Mouse (Mus musculus) gastrocnemius, adult 8-10 months (tissue): ENCODE measurements around the gene Prpf19. TPM values are rescaled to one million over a fixed set of nuclear protein-coding genes. Genes with fewer than 3 reads are reported as not detected.

ENCODE experiments used
- DNase-seq, 2 experiments: peaks; one replicate each; pipeline ENCODE4 v3.0.0; 2022; ENCODE audit warnings: low spot score in 2 of 2
- total RNA-seq, 4 experiments: library from RNA; stranded (reverse); gene quantifications; 2 replicates each; pipeline ENCODE4 v1.2.4; 2022

Prpf19 gene
- total RNA-seq, 4 experiments from 2014 or later: 151 to 188 (median 167) TPM

DNA sequence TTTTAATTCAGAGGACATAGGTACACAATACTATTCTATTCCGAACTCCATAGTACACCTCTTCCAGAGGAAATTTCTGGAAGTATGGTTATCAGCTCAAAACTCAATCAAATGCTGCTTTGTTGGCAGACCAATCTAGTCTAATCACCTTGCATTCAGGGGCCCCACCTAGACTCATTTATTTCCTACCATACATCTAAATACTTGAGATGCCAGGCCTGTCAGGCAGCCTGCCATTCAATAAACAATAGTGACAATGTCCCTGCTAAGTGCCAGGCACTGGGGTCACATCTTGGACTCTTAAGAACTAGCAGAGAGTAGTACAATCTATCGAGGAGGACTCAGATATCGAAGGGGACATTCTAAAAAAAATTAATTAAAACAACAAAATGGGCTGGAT lies 2.8 kb upstream of the Prpf19 start:
- no peak for DNase-seq

DNA sequence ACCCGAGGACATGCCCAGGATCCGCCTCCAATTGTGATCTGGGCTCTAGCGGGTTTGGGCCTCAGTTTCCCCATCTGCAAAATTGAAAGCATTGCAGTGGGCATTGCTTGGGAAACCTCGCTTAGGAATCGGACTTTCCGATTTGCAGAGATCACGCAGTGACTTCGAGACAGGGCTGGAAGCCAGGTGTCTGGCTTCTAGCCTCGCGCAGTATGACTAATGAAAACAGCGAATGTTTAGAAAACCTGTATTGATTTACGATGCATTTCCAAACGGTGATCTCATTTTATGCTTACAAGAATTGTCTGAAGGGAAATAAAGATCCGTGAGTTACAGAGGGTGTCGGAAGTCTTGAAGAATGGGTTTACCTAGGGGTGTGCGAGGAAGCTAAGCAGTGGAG lies 677 bp downstream of the Prpf19 start:
- no peak for DNase-seq

DNA sequence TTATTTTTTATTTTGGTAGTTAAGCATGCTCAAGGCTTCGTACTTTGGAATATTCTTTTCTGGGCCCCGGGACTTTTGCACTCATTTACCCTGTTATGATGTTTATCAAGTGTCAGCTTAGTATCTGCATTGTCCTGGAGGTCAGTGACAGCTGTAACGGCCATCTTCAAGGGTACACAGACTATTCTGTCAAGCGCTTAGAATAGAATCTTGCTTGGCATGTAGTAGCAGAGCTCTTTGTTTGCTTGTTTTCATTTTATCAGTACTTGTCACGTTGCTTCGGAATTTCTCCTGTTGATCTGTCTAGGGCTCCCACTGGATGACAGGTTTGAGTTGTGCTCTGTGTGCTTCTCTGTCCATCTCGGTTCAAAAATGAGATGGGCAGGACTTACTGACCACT lies 1.8 kb downstream of the Prpf19 start:
- DNase-seq: no peak

DNA sequence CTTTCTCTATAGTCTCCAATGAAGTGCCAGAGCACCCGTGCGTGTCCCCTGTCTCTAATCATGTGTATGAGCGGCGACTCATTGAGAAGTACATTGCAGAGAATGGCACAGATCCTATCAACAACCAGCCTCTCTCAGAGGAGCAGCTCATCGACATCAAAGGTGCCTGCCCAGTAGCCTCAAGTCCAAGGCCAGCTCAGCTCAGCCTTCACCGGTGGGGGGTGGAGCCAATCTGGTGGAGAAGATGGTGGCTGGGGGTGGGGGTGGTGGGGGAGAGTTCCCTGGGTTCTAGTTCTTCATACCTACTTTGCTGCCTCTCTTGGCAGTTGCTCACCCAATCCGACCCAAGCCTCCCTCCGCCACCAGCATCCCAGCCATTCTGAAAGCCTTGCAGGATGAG lies 2.5 kb downstream of the Prpf19 start:
- DNase-seq: no peak

DNA sequence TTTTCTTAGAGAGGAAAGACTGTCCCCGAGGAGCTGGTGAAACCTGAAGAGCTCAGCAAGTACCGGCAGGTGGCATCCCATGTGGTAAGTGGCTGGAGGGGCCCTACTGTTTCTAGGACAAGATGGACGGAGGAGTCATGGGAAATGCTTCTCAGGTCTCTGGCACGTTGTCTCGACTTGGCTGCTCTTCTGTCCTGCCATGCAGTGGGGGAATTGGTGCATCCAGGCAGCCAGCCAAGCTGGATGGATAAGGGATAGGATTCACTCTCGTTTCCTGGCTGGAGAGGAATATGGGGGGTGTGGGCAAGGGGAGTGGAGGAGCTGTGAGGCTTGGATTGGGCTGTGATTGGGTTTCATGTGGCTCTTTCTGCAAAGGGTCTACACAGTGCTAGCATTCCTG lies 5.3 kb downstream of the Prpf19 start:
- peak; percentile 51 to 70 for DNase-seq

DNA sequence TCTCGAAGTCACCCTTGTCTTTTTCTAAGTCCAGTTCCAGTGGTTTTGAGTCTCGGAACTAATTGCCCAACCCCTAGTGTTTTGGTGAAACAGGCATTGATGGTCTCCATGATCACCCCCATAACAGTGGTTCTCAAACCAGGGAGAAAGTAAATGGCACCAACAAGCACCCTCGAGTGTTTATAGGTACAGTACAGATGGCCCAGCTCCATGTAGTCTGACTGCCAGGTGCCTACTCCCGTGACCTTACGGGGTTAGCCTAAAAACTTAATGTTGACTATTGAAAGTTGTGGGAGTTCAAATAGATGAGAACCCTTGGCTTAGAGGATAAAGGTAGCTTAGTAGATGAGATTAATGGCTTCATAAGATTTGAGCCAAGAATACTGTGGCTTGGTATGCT lies 6.0 kb downstream of the Prpf19 start:
- no peak for DNase-seq

DNA sequence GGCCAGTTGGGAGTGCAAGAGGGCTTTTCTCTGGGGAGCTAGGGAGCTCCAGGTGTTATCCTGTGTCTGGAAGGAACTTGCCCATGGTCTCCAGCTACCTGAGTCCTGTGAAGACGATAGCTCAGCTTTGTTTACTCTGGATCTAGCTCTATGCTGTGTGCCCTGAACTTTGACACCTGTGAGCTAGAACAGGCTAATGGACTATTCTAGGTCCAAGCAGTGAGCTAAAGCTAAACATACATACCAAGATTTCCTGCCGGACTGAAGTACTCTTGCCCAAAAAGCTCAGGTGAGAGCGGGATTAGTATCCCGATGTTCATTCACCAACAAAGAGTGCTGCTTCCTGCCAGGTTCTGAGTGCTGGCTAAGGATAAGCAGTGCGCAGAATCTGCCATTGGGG lies 9.5 kb downstream of the Prpf19 start:
- DNase-seq: no peak

DNA sequence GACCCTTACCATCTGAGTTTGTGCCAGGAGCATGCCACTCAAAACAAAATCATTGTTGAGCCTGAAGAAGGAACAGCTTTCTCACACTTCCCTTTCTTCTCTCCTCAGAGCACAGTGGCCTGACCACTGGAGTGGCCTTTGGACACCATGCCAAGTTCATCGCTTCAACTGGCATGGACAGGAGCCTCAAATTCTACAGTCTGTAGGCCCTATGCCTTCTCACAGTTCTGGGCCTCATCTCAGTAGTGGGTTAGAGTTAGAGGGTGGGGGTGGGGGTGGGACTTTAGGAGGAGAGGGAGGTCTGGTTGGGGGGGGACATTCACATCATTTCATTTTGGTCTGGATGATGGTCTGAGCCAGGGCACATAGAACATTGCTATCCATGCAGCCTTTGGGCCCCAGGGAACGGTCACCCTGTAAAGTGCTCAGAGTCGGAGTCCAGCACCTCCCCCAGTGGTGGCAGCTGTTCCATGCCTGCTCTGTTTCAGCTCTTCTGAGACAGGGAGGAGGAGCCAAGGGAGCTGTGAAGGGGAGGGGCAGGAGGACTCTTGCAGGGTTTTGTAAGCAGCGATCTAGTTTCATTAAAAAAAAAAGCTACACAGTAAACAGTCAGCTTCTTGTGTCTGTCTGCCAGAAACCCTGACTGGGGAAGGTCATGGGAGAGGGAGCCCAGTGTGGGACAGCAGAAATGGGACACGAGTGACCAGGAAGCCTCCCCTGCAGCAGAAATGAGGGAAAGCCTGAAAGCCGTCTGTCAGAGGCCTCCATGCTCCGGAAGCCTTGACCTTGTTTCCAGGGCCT lies 10.1 kb downstream of the Prpf19 start:
- DNase-seq: peak; percentile 78 to 87

DNA sequence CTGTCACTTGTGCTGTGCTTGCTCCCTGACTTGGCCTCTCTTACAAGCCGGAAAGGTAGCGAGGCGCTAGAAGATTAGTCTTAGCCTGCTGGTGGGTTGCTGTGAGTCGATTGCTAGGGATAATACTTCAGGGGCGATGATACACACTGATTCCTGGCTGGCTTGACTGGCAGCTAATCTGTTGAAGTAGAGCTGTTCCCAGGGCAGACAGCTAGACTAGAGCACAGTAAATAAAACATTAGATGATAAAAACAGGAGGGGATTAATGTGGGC lies 10.6 kb downstream of the Prpf19 start:
- no peak for DNase-seq

DNA sequence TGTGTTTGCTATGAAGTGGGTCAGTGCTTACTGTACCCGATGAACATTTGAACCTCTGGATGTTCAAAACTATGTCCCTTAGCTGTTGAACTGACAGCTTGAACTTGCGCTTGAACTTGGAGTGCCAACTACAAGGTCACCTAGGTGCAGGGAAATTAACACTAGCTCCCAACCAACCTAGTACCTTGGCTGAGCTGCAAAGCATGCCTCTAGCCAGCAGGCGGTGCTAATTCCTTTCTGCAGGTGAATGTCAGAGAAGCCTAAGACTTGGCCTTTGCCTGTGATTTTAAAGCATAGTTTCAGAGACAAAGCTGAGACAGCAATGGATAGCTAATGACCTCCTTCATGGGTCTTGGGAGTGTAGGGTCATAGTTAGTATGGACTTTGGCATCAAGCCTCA lies 12.9 kb downstream of the Prpf19 start:
- DNase-seq: peak; percentile 39 to 42

DNA sequence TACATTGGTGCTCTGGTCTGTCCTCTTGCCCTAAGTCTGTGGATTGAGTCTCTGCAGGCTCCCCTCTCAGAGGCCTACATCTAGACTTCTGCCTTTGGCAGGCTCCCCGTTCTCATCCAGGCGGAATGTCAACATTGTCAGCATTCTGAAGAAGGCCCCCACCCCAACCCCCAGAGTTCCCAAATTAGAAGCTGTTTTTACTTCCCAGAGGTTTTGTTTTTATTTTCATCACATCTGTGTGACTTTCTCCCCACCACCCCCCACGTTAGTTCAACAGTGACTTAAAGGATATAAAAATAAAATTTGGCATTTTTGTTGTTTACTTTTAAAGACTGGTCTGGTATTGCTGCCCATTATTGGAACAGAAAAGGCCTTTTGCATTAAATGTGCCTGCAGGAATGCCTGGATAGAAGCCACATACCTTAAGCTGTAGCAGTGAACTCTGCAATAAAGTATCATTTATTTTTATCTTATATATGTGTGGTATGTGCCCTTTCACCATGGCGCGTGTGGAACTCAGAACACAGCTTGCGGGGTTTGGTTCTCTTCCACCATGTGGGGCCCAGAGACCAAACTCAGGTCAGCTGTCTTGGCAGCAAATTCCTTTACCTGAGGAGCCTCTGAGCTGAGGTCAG lies 14.2 kb downstream of the Prpf19 start:
- DNase-seq: no peak

DNA sequence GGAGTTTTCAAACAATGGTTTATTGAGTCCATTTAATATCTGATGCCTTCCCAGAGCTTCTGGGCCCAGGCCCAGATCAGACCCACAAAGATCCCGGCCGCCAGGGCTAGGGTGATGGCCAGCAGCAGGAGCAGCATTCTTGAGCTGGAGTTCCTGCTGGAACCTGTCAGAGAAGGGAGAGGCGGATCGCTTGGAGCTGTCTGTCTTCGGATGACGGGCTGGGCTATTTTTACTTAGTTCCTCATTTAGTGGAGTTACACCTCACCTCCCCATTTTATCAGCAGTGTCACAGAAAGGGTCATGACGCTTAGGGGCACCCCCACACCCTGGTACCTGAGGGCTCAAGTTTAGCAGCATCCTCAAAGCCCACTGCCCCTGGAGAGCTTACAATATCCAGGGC lies 19.3 kb downstream of the Prpf19 start:
- no peak for DNase-seq

DNA sequence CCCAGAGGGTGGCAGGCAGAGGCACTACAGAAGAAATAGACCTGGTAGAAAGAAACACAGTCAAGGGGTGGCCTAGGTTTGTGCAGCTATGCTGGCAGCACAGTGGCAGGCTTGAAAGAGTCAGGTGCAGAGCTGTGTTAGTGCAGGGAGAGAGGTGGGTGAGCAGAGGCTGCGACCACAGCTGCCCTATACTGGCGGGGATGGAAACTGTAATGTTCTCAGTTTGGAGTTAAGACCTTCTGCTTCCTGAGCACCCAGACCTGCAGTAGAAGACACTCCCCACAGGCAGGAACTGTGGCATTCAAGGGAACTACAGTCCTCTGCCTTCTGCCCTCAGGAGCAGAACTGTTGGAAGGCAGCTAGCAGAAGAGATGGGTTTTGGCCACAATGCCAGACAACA lies 19.8 kb downstream of the Prpf19 start:
- DNase-seq: no peak

DNA sequence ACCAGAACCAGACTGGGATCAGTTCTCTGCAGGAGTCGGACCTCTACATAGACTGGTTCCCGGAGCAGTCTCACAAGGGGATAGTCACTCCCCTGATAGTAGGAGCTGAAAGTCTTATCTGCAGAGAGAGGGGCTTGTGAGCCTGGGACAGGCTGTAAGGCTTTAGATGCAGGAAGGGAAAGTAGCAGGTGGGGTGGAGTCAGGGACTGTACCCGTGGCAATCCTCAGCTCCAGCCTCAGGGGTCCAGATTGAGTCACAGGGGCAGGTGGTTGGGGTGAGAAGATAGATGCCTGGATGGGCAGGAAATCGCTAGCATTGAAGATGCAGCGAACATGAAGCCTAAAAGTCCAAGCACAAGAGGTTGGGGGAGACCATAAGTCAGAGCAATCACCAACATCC lies 21.5 kb downstream of the Prpf19 start:
- DNase-seq: no peak

DNA sequence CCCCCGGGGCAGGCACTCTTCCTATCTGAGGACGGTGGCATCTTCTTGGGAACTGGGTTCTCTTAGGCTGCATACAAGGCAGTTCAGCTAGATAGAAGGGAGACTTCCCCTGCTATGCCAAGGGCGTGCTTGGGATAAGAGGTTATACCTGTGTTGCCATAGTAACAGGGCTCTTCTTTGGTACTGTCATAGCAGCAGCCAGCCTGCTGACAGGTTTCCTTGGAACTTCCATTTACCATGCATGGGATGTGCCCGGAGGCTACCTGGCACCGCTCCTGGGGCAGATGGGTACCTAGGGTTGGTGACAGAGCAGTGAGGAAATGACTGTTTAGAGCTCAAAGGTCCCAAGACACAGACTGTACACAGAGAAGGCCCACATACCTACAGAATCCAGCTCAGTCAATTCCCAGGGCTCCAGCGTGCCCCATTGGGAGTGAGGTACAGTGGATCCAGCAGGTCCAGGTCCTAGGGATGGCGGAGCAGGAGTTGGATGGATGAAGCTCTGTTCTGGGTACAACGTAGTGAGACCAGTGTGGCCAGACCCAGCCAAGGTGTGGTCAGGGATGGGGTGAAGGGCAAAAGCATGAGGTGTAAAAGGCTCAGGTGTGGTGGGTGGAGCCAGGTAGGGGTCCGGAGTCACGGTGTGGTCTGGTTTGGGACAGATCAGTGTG lies 23.4 kb downstream of the Prpf19 start:
- DNase-seq: no peak

DNA sequence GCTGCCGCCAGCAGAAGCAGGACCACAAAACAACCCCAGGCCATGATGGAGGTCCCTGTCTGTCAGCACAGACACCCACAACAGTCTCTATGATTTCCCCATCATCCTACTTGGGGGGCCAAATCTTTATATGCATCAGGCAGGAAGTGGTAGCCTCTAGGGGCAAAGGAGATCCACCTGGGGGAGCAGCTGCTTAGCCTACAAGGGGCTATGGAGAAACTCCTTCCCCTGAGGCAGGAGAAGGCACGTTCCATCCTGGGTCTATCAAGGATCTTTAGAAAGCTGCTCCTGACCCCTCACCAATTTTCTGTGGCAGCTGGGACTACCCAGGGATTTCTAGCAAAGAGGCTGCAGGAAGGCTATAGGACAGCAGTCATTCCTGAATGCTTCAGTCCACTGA lies 25.5 kb downstream of the Prpf19 start, which contains the start of gene Zp1:
TSS of gene Zp1 (minus strand) at position 101 of the 400 bp plus-strand sequence.
- DNase-seq: no peak

DNA sequence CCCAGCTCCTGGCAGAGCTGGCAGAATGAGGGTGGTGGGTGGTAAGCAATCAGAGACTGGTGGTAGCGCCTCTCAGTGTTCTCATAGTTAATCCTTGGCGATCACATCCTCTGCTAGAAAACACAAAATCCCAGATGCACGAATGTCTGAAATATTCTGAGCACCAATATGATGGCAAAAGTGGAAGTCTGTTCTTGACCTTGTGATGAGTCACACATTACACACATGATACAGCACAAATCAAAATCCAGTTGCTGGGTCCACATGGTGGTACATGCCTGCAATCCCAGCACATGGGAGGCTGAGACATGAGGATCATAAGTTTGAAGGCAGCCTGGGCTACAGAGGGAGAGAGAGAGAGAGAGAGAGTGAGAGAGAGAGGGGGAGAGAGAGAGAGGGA lies 26.0 kb downstream of the Prpf19 start:
- DNase-seq: no peak

DNA sequence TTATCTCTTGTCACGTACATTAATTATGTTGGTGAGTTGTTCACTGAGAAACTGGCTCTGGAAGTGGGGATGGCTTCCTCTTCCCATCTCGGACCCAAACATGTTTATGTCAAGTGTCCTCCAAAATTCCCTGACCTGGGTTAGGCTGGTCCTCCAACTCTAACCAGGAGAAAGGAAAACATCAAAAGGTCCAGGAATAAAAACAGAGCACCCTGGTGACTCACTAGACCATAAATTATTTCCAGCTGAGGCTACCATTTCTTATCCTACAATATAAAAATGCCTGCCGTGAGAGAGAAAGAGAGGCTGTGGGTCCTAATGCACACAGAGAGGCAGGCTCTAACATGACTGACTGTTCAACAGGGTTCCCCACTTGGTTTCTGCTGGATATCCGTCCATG lies 29.2 kb downstream of the Prpf19 start:
- DNase-seq: no peak

DNA sequence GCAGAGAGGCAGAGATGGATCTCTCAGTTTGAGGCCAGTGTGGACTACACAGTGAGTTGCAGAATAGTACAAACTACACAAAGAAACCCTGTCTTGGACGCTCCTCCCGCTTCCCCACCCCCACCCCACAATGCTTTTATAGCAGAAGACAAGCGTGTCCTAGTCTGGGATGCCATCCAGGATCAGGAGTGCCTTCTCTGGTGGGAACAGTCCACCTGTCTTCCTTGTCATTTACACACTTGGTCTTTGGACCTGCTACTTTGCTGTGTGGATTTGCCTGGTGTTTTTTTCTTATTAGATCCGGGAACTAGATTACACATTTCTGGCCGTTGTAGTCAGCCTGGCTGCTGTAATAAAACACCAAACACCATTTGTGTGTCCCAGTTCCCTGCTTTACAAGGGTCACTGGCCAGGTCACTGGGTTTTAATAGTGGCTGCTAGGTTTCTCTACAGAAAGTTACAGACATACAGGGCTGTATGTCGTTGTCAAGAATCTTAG lies 31.1 kb downstream of the Prpf19 start:
- DNase-seq: no peak

DNA sequence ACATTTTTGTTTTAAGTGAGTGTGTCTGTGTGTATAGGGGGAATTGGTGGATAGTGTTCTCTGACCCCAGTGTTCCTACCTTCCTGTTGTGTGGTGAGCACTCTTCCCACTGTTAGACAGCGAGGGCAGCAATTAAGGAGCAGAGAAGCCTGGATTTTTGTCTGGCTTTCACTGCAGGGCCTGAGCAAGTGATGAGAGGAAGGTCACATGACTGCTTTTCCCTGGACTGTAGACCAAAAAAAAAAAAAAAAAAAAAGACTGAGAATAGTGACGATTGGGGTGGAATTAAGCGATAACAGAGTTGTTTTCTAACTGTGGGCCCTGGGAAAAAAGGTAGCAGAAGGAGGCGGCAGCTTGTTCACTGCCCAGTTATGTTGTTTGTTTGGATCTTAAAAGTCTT lies 31.6 kb downstream of the Prpf19 start:
- DNase-seq: no peak

DNA sequence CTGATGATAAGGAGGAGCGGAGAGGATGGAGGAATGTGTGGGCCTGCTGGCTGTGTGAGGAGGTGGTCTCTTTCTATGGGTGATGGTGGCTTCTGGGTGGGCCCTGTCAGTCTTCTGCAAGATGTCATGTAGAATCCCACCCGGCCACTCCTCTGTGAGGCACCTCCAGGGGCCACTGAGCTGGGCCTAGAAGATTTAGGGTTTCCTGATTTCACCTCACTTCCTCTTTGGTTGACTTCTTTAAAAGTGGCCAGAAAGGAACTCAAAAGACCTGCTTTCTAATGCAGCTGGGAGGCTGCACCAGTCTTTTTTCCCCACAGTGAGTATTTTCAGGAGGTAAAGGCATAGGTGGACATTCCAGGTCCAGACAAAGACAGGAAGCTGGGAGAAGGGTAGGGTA lies 35.6 kb downstream of the Prpf19 start:
- no peak for DNase-seq

DNA sequence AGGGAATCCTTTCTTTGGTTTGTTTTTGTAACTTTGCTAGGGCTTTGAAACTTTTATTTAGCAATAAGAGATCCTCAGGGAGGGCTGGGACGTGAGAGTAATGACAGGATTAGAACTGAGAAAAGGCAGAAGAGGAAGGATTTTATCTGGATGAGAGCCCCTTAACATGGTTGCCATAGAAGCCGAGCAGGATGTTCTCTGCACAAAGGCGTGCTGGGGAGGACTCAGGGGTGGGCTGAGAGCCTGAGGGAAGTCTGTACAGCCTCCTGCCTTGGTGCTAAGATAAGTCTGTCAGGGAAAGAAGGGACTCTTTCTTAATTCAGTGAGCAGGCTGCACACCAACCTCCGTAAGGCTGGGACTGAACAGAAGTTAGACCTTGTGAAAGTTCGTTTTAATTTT lies 40.0 kb downstream of the Prpf19 start:
- DNase-seq: no peak

DNA sequence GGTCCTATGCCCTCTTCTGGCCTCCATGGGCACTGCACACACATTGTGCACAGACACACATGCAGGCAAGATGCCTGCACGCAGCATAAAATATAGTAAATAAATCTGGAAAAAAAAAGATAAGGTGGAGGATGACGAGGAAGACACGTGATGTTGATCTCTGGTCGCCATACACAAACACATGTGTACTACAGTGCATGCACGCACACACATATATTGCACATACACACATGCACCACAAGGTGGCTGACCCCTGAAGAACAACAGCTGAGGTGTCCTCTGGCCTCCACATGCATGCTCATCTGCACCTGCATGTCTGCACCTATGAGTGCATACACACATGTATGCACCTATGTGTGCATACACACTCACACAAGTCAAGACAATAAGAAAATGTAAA lies 41.0 kb downstream of the Prpf19 start:
- DNase-seq: no peak
